Mouse (Mus musculus) brain, adult 2 months (tissue): ENCODE data around the gene Slc39a11.

Experiments
- DNase-seq: peaks from one replicate; pipeline ENCODE4 v3.0.0; 2011; ENCODE audit warnings: low read depth, low spot score

The Slc39a11 gene

DNA sequence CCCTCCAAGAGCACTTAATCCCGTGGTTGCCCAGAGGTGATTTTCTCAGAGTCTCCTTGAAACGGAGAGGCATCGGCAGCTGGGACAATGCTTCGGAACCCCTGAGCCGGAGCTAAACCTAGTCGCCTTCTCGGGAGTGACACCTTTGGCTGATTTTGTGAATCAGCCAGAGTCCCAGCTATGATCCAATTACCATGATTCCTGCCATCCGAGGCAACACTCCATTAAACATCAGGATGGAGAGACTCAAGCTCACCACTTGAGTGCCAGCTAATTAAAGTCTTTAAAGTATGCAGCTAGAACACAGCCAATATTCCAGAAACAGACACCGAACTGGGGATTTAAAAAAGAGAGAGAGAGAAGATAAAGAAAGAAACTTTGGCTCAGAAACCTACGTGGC lies 136.9 kb downstream of the Slc39a11 start:
- DNase-seq = no peak

DNA sequence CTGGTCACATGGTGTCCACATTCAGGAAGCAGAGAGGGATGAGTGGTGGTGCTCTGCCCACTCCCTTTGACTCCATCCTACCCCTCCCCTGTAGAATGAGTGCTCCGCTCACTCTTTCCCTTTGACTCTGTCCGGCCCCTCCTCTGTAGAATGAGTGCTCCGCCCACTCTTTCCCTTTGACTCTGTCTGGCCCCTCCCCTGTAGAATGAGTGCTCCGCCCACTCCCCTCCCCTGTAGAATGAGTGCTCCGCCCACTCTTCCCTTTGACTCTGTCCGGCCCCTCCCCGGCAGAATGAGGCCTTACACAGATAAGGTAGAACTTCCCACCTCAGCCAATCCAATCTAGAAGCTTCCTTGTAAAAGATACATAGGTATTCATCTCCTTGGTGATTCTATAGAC lies 137.7 kb downstream of the Slc39a11 start:
- no peak for DNase-seq

DNA sequence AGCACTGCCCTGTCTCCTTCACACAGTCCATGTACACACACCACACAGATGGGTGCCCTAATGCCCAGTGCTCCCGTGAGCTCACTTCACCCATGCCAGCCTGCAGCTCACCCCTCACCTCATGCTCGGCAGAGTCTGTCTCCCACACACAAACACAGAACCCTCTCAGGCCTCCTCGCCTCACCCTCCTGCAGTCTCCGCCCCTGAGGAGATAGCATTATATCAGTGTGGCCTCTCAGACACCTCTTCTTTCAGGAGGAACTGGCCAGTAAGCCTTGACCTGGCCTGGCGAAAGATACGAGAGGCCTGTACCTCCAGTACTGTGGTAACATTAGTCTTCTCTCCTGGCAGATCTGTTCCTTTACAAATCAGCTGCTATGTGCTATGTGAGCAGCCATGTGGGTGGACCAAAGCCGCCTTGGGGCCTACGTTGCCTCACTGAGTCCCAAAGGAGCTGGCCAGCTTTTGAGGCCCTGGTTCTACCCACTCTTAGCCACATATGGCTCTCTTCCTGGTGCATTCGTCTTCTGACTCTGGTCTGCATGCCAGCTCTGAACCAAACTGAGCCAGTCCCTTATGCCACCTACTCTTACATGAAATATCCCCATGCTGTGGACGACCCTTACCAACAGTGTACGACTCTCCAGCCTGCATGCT lies 138.8 kb downstream of the Slc39a11 start:
- DNase-seq = peak; percentile 70

DNA sequence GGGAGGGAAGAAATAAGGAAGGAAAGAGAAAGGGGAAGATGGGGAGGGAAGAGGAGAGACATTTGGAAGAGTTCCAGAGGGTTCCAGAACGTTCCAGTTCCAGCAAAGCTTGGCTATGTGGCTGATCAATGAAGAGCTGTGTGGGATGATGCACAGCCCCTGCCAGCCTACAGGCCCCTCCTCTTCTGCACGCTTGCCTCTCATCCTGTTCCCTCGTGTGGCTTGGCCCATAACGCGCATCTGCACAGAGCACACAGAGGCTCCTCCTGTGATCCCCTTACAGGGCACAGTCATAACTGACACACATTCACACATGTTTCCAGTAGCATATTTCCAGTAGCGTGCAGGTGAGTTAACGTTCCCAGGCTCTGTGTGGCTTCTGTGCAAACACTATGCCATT lies 139.6 kb downstream of the Slc39a11 start:
- DNase-seq = no peak

DNA sequence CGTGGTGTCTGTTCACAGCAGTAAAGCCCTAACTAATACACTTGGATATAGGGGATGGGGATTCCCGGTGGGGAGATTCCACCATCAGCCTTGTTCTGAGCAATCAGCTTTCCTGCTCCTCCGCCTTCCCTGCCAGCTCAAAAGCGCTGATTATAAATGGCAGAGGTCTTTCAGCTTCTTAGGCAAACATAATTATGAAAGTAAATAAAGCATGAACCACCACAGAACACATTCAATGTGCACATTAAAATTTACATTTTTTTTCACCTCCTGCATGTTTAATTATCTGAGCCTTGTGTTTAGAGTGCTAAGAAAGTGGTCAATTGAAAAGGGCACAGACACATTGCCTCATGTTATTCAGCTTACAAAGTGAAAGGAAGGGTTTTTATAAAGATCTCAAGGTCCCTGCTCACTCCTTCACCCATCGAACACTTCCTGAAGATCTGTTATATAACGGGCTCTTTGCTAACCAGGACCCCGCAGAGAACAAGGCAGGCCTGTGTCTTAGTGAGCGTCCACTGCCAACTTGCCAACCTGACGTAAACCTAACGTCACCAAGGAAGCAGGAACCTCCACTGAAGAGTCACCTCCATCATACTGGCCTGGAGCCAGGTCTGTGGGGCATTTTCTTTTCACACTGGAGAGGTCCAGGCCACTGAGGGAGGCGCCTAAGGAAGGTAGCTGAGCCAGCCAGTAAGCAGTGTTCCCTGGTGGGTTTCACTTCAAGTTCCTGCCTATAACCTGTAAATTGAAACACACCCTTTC lies 142.0 kb downstream of the Slc39a11 start:
- DNase-seq = no peak

DNA sequence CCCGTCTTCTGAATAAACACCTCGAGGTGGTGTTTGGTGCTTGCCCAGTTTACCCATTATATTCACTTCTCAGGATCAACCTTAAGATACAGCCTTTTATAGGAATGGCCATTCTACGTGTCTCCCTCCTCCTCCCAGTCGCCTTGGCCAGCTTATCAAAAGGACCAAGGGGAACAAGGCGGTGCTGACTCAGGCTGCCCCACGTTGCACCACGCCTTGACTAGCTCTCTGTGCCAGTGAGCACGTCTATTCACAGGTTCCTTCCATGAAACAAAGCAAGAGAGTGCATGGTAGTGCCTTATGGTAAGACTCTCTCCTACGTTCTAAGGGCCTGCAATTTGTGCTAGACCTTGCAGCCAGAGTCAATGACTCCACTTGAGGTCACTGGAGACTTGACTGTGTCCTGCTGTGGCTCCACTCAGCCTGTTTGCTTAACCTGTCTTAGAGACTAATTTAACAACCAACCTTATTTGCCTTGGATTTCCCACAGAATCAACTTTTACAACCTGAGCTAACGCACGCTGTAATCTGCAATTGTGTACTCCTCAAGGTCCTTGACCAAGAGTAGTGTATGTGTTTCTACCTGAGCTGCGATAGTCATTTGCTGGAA lies 144.2 kb downstream of the Slc39a11 start:
- no peak for DNase-seq

DNA sequence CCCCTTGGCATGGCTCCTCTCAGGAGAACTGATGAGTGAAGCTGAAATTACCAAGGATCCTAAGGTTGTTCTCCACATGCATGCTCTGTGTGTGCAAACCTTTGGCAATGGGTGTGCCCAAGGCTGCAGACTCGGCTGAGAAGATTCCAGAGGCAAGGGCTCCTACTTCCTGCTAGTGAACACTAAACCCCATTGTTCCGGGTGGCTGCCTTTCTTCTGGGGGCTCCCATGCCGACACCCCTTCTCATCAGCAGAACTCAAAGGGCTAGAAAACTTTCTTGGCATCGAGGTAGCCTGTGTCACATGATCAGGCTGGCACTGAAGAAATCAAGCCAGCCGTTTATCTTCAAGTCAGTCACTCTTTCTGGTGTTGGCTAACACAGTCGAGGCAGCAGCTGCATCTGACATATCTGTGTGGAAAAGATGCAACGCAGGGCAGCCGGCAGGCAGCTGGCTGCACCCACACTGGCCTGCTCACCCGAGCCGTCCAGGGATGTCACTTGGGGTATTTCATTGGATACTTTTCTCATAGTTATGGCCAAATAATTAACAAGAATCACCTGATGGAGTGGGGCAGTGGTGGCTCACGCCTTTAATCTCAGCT lies 145.3 kb downstream of the Slc39a11 start:
- no peak for DNase-seq

DNA sequence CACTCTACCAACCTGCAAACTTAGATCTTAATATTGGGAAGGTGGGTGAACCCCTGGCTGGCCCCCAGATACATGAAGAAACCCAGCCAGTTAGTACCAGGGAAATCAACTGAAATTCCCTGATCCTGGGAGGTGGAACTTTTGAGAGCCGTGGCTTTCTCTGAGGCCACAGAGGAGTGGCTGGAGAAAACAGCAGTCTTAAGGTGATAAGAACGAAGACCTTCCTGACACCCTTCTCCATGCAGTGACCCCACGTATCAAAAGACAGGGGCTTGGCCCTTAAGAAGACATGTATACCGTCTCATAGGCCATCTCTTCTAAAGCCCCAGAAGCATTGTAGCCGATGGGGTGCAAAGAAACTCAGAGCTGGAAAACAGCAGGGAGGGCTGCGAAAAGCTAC lies 146.9 kb downstream of the Slc39a11 start:
- no peak for DNase-seq

DNA sequence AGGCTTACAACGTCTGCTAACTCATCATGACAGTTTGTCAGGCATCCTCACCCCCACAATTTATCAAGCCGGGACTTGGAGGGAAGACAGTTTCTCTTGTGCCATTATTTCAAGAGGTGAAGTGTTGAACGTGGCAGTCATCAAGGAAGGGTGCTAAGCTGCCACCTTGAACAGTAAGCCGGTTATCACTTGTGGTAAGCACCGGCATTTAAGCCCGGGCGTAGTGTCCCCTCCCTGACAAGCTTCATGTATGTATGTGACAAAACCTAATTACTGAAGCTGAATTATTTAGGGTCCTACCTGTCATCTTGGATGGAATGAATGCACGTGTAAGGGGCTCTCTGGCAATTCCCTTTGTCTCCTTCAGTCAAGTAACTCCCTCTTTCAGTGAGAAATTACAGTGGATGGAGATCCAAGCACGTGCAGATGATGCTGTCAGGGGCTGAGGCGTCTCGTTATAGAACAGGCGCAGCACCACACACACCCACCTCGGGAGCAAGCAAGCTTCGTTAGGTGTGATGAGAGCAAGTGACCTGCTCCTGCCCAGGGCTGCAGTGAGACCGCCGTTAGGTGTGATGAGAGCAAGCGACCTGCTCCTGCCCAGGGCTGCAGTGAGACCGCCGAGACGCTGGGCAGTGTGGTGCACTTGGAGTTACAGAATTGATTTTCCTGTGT lies 149.1 kb downstream of the Slc39a11 start:
- DNase-seq = no peak

DNA sequence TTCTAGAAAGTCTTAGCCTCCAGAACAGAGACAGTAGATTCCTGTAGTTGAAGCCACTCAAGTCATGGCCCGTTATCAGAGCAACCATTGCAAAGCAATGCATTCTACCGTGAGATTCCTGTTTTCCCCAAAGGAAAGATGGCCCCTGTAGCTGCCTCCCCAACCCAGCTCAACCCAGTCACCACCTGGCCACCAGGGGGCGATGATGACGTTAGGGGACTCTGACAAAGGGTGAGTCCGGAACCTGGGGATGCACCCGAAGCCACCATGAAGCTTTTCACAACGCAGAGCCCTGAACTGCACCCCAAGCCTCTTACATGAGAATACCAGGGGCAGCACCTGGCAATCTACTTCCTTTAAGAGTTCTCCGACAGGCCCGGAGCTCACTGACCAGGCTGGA lies 151.0 kb downstream of the Slc39a11 start:
- no peak for DNase-seq

DNA sequence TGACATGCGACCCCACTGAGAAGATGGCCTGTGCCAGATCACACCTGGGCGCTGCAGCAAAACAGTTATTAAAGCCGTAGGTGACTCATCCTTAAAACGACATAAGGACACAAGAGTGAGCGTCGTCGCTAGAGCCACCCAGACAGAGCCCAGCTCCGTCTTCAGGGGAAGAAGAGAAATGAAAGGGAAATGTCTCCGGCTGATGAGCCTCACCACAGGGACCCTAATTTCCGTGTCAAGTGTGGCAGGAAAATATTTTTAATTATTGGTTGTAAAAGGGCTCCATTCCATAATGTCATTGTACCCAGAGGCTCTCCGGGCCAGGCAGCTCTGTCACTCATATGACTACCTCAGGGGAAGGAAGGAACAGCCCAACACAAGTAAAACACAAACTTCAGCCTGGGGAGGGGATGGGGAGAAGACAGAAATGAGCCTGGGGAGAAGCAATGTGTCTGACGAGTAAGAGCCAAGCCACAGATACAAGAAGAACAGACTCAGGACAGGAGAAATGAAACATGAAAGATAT lies 155.8 kb downstream of the Slc39a11 start:
- DNase-seq = no peak

DNA sequence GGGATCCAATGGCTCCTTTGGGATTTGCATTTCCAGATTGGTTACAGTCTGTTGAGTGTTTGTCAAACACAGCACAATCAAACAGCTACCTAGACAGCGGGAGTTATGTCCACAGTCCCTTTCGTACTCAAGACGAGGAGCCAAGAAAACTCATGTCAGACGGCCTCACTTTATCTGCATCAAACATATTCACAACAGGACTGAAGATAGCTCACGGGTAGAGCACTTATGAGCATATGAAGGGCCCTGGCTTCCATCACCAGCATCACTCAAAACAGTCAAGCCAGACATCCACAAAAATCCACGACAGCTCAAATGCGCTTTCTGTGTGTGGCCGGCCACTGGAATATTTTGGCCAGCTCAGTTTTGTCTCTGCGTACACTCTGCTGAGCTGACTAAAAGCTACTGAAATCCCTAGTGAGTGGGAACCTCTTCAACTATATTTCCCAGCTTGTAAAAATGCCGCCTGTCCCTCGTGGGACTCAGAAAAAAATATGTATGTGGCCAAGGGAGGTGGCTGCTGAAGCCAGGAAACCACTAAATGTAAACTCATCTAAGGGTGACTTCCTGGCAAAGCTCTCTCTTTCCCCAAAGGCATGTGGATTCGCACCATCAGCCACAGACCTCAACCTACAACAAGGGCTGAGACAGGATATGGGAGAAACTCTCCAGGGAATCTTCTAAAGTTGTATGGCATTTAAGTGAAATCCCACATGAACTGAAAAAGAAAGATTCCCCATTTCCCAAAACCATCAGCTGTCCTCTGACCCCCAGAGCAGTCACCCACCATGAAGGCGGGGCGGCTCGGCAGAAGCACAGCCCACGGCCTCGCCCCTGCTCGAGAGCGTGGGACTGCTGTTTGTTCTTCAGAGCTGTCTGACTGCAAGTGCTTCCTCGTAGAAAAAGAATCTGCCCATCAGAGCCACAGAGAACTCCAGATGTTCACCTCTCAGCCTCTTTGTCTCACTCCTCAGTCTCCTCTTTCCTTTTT lies 159.1 kb downstream of the Slc39a11 start:
- DNase-seq = no peak

DNA sequence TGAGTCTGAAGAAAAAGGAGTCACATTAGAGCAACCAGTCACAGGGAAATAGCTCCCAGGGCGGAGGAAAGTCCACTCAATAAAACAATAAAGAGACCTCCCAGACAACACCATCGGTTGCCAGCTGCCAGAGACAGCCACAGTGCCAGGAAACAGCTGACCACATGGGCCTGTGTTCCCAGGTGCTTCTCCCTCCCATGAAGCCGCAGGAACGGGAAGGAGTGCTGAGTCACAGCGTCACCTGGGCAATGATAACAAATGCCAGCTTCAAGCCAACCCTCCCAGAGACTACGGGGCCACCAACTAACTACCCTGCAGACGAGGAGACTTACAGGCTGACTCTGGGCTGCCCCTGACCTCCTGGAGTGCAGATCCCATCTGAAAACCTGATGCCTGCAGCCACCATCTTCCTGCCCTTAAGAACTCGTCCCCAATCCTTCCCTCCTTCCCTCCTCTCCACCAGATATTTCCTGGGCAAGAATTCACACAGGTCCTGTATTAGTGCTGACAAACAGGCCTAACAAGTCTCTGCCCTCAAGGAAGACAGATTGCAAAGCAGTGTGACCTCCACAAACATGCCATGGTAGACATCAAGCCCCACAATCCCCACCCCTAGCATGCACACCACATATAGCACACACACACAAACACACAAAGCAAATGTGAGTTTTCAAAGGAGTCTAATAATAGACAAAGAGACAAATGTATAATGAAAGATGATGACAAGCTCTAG lies 162.1 kb downstream of the Slc39a11 start:
- no peak for DNase-seq

DNA sequence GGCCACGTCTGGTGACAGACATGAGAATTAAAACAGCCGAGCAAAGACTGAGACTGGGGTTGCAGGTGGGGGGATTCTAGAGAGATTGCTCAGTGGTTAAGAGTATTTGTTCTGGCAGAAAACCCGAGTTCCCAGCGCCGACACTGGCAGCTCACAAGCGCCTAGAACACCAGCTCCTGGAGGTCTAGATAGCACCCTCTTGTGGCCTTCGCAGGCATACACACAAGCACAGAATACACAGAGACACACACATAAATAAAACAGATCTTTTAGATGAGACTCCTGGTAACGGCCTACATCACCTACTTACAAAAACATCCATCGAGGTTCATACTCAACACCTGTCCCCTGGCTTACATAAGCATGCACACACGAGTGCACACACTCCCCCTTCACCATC lies 165.8 kb downstream of the Slc39a11 start:
- no peak for DNase-seq

DNA sequence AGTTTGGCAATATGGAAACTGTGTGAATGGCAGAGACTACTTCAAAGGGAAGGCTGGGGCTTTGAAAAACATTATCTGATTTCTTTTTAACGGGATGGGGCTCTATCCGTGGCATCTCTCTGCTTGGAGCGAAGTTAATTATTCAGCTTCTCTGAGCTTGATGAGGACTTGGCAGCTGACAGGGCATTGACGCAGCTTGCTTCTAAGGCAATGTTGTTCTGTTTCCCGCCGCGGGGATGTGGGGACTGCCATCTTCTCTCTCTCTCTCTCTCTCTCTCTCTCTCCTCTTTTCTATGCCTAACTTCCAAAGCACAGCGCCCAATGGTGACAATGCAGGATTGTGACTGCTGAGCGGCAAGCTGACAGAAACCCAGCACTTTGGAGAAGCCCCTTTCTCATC lies 172.3 kb downstream of the Slc39a11 start:
- DNase-seq = peak; percentile 61

DNA sequence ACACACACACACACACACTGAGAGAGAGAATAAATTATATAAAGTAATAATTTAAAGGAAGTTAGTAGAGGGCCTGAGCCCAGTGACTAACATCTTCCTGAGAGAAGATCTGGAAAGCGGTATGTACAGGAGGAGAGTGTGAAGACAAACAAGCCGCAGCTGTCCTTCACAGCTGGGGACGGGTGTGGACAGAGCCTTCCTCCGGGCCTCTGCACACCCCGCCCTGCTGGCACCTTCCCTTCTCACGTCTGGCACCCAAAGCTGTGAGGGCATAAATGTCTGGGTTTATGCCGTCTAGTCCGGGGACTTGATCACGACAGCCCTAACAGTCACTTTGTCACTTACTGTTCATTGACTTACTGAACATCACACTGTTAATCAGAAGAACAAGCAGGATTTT lies 173.2 kb downstream of the Slc39a11 start:
- no peak for DNase-seq

DNA sequence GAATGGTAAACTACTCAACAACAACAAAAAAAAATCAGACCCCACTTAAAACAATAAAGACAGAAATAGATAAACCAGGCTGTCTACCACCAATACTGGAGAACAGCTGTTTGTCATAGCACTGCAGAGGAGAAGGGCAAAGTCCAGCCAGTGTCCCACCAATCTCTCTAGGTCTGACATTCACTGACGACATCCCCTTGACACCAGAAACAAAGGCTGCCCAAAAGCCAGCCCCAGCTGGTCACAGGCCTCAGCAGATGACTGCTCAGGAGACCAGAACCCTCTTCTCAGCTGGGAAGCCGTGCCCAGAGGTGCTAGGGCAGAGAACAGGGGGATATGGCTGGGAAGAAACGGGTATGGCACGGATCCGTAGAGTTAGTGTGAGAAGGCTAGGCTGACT lies 174.4 kb downstream of the Slc39a11 start:
- no peak for DNase-seq

DNA sequence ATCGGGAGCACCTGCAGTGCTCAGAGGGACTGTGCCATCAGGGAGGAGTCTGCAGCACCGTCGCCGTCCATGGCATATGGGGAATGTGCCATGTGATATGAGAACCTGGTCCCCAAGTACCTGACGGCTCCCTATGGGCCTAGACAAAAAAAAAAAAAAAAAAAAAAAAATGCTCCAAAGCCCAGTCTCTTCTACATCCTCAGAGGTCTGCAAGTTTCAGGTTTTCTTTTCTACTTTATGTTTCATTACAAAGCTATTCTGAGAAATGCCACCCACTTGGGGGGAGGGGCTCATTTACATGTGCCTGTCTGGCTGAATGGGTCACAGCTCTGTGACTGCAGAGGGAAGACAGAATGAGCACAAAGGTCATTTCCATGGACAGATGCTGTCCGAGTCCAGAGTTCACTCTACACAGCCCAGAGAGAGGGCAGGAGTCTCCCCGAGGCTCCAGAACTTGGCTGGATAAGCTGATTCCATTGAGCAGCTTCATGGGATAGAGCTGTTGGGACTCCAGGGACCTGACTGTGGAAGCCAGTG lies 175.8 kb downstream of the Slc39a11 start:
- DNase-seq = no peak

DNA sequence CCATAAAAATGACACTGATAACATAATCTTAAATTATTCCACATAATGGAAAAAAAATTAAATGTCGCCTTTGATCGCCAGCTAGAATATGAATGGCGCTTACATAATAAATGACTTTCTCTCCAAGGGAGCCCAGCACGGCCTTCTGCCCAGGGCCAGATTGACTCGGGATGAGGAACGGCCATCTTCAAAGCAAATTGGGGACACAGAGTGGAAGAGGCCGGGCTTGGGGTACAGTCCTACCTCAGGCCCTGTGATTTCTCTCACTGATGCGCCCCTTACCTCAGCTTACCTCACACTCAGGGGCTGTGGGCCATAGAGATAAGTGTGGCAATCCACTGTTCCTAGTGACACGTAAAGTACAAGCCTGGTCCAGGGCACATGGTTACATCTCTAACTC lies 177.9 kb downstream of the Slc39a11 start:
- no peak for DNase-seq
